Mouse (Mus musculus) layer of hippocampus, adult 2 months (tissue): Measurements from ENCODE around the gene Map4k3. TPM values are rescaled to one million over a fixed set of nuclear protein-coding genes. Genes with fewer than 3 reads are reported as not detected.

Experiments used
- DNase-seq, 2 experiments: peaks; one replicate each; pipeline ENCODE4 v3.0.0; 2022; ENCODE audit warnings: low spot score in 2 of 2
- H3K27ac ChIP-seq: fragments of 200-600 bp; 2 replicates; pipeline ENCODE4 v1.8.1; 2022
- H3K4me3 ChIP-seq: fragments of 200-600 bp; 2 replicates; pipeline ENCODE4 v1.8.1; 2022; ENCODE audit warnings: mild to moderate bottlenecking
- CTCF ChIP-seq: fragments of 200-600 bp; conservative IDR thresholded peaks from 2 replicates; pipeline ENCODE4 v1.8.1; 2022; ENCODE audit warnings: antibody characterized with exemption, mild to moderate bottlenecking, moderate library complexity
- total RNA-seq, 2 experiments: library from RNA; stranded (reverse); gene quantifications; 2 replicates each; pipeline ENCODE4 v1.2.3; 2021

Gene Map4k3
- total RNA-seq, 2 experiments from 2014 or later = 92.9 to 94.1 TPM

- no peak overlapping the region for H3K4me3 ChIP-seq
- H3K27ac ChIP-seq = no peak overlapping the region
- TF ChIP-seq CTCF = no peak
- DNase-seq = no peak
Observed at GRCm38 (mm10) chr17:80696210-80696609, 32.1 kb downstream of the Map4k3 start.

GRCm38 (mm10) chr17:80693707-80694106 lies 34.6 kb downstream of the Map4k3 start:
- 0 out of 2 replicates have a peak, but pooled peaks have one; percentile 6 for TF ChIP-seq CTCF
- DNase-seq = no peak
- Histone ChIP-seq H3K4me3 (no peak overlapping the region), H3K27ac (peak overlapping the region; percentile 23; the same call in 1 of the 2 replicates)

- Histone ChIP-seq H3K4me3 (no peak overlapping the region), H3K27ac (no peak overlapping the region)
- DNase-seq = no peak
- no peak for TF ChIP-seq CTCF
Observed at GRCm38 (mm10) chr17:80692183-80692582, 36.1 kb downstream of the Map4k3 start.

- TF ChIP-seq CTCF = no peak
- no peak for DNase-seq
- Histone ChIP-seq H3K4me3 (no peak overlapping the region), H3K27ac (no peak overlapping the region)
Observed at GRCm38 (mm10) chr17:80688701-80689100, 39.6 kb downstream of the Map4k3 start.

GRCm38 (mm10) chr17:80686066-80686465 lies 42.2 kb downstream of the Map4k3 start:
- no peak overlapping the region for H3K4me3 ChIP-seq
- no peak for TF ChIP-seq CTCF
- DNase-seq = no peak
- H3K27ac ChIP-seq = no peak overlapping the region

- Histone ChIP-seq H3K4me3 (no peak overlapping the region), H3K27ac (peak overlapping the region; percentile 59; the same call in 1 of the 2 replicates)
- peak; percentile 72 for TF ChIP-seq CTCF
- no peak for DNase-seq
Observed at GRCm38 (mm10) chr17:80683821-80684576, 44.3 kb downstream of the Map4k3 start.

GRCm38 (mm10) chr17:80683041-80683440 lies 45.2 kb downstream of the Map4k3 start:
- DNase-seq = no peak
- no peak for TF ChIP-seq CTCF
- Histone ChIP-seq H3K27ac (no peak overlapping the region), H3K4me3 (no peak overlapping the region)

- Histone ChIP-seq H3K27ac (no peak overlapping the region), H3K4me3 (no peak overlapping the region)
- DNase-seq = no peak
- no peak for TF ChIP-seq CTCF
Observed at GRCm38 (mm10) chr17:80678190-80678589, 50.1 kb downstream of the Map4k3 start.

GRCm38 (mm10) chr17:80676859-80677535 lies 51.3 kb downstream of the Map4k3 start:
- TF ChIP-seq CTCF = no peak
- DNase-seq = no peak
- Histone ChIP-seq H3K4me3 (no peak overlapping the region), H3K27ac (peak overlapping the region; percentile 1; the same call in 1 of the 2 replicates)

GRCm38 (mm10) chr17:80676211-80676610 lies 52.1 kb downstream of the Map4k3 start:
- Histone ChIP-seq H3K27ac (0 out of 2 replicates have a peak overlapping the region, but pooled peaks have one; percentile 1), H3K4me3 (no peak overlapping the region)
- peak; percentile 26; the same call in 1 of the 2 replicates for TF ChIP-seq CTCF
- DNase-seq = no peak

GRCm38 (mm10) chr17:80670395-80670794 lies 57.9 kb downstream of the Map4k3 start:
- no peak for DNase-seq
- Histone ChIP-seq H3K27ac (no peak overlapping the region), H3K4me3 (no peak overlapping the region)
- TF ChIP-seq CTCF = no peak

- H3K27ac ChIP-seq = 0 out of 2 replicates have a peak overlapping the region, but pooled peaks have one; percentile 10
- no peak overlapping the region for H3K4me3 ChIP-seq
- TF ChIP-seq CTCF = no peak
- DNase-seq = no peak
Observed at GRCm38 (mm10) chr17:80663623-80664022, 64.7 kb downstream of the Map4k3 start.

- 0 out of 2 replicates have a peak overlapping the region, but pooled peaks have one; percentile 10 for H3K27ac ChIP-seq
- DNase-seq = no peak
- no peak for TF ChIP-seq CTCF
- H3K4me3 ChIP-seq = no peak overlapping the region
Observed at GRCm38 (mm10) chr17:80662836-80663620, 65.3 kb downstream of the Map4k3 start.
